Mouse (Mus musculus) neural tube, embryonic 13.5 days (tissue): ENCODE data around the gene Tas2r143. TPM values are rescaled to one million over a fixed set of nuclear protein-coding genes. Genes with fewer than 3 reads are reported as not detected.

Experiments
- ATAC-seq: fragments of 200-750 bp; cut with Nextera tagmentation; 2 replicates; pipeline ENCODE4 v1.8.0; 2017; ENCODE audit warnings: low read depth, mild to moderate bottlenecking, moderate TSS enrichment, moderate library complexity
- H3K27ac ChIP-seq: fragments of 300-500 bp; sonication (generic); replicated peaks from 2 replicates; pipeline ENCODE4 v1.5.1; 2015; ENCODE audit warnings: moderate library complexity, mild to moderate bottlenecking, inconsistent platforms
- H3K27me3 ChIP-seq: fragments of 300-500 bp; sonication (generic); 2 replicates; pipeline ENCODE4 v1.6.1; 2015; ENCODE audit warnings: mild to moderate bottlenecking, inconsistent platforms
- H3K36me3 ChIP-seq: fragments of 300-500 bp; sonication (generic); 2 replicates; pipeline ENCODE4 v1.6.1; 2015; ENCODE audit warnings: mild to moderate bottlenecking, inconsistent platforms
- H3K4me1 ChIP-seq: fragments of 300-500 bp; sonication (generic); replicated peaks from 2 replicates; pipeline ENCODE4 v1.6.1; 2015; ENCODE audit warnings: inconsistent platforms
- H3K4me2 ChIP-seq: fragments of 300-500 bp; sonication (generic); 2 replicates; pipeline ENCODE4 v1.6.1; 2015; ENCODE audit warnings: inconsistent platforms, mild to moderate bottlenecking, moderate library complexity
- H3K4me3 ChIP-seq: fragments of 300-500 bp; sonication (generic); 2 replicates; pipeline ENCODE4 v1.5.1; 2015; ENCODE audit warnings: mild to moderate bottlenecking, inconsistent platforms
- H3K9ac ChIP-seq: fragments of 300-500 bp; sonication (generic); 2 replicates; pipeline ENCODE4 v1.6.1; 2015; ENCODE audit warnings: moderate library complexity, mild to moderate bottlenecking, inconsistent platforms
- H3K9me3 ChIP-seq: fragments of 300-500 bp; sonication (generic); 2 replicates; pipeline ENCODE4 v1.6.1; 2016; ENCODE audit warnings: inconsistent platforms
- WGBS: fragments of 180-500 bp; shearing (Covaris S2); methylation state at CpG from one replicate; pipeline ENCODE4 v1.1.7; 2015; 5-methylcytosine and 5-hydroxymethylcytosine counted together
- polyA plus RNA-seq: library from polyadenylated mRNA; unstranded; fragments of >200 nt; fragmentation: Nextera tagmentation; extraction: Ambion mirVana; gene quantifications from 2 replicates; pipeline ENCODE4 v1.2.1, GENCODE M21; 2015

Gene Tas2r143
- polyA plus RNA-seq: not detected in 2 replicates

- no peak for ATAC-seq
- Histone ChIP-seq H3K27me3 (no peaks in the 10 kb centered on the region), H3K4me1 (no peaks in the 10 kb centered on the region), H3K9me3 (no peaks in the 10 kb centered on the region), H3K36me3 (no peaks in the 10 kb centered on the region), H3K4me2 (no peak within 1 kb of the TSS), H3K9ac (no peak within 1 kb of the TSS), H3K27ac (no peak within 1 kb of the TSS), H3K4me3 (no peak within 1 kb of the TSS)
- whole genome bisulfite sequencing: 100% methylated on average over 1 of the region's 1 CpGs
Observed at GRCm38 (mm10) chr6:42399938-42400337, at the start of gene Tas2r143. TSS of gene Tas2r143 (plus strand) at chr6:42400238.

GRCm38 (mm10) chr6:42350968-42351775, 48.9 kb upstream of the Tas2r143 start:
- H3K4me1 ChIP-seq: peaks cover 56% of the 10 kb centered on the region
- H3K9me3 ChIP-seq: no peaks in the 10 kb centered on the region
- WGBS: 42% methylated on average over 13 of the region's 13 CpGs
- H3K27me3 ChIP-seq: no peaks in the 10 kb centered on the region
- no peak overlapping the region for H3K27ac ChIP-seq
- ATAC-seq: no peak; the same call in 1 of the 2 replicates
- H3K9ac ChIP-seq: peak overlapping the region; percentile 92
- peak overlapping the region; percentile 88 for H3K4me2 ChIP-seq
- peaks cover 26% of the 10 kb centered on the region for H3K36me3 ChIP-seq
- peak overlapping the region; percentile 85 for H3K4me3 ChIP-seq

DNA sequence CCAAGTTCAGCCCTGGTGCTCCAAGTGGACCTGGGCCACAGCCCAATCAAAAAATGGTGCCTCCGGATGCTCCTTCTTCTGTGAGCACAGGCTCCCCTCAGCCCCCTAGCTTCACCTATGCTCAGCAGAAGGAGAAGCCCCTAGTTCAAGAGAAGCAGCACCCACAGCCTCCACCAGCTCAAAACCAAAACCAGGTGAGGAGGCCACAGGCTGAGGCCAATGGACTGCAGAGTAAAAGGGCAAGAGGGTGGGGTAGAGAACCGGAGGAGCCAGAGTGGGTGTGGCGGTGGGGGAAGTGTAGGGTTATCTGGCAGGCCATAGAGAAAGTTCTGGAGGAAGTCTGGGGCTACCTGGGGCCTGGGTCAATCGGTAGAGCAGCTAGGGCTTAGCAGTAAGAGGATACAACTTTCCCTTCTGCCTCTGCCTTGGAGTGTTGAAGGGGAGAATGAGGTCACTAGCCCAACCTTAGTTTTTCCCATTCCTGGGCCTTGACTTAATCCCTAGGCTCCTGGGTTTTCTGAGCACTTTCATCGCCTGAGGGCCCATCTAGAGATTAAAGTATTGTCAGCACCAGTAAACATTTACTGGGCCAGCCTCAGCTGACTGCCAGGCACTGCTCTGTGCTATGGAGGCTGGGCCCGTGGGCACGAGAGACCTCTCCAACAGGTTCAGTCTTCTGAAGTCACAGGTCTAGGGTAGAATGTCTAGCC, 48.1 kb upstream of the Tas2r143 start:
- no peak for ATAC-seq
- H3K27me3 ChIP-seq: no peaks in the 10 kb centered on the region
- H3K36me3 ChIP-seq: peaks cover 33% of the 10 kb centered on the region
- no peaks in the 10 kb centered on the region for H3K9me3 ChIP-seq
- H3K4me1 ChIP-seq: peaks cover 56% of the 10 kb centered on the region
- peak overlapping the region; percentile 88 for H3K4me2 ChIP-seq
- no peak overlapping the region for H3K27ac ChIP-seq
- H3K9ac ChIP-seq: 0 out of 2 replicates have a peak overlapping the region, but pooled peaks have one; percentile 92
- 92% methylated on average over 7 of the region's 7 CpGs for WGBS
- H3K4me3 ChIP-seq: peak overlapping the region; percentile 85

DNA sequence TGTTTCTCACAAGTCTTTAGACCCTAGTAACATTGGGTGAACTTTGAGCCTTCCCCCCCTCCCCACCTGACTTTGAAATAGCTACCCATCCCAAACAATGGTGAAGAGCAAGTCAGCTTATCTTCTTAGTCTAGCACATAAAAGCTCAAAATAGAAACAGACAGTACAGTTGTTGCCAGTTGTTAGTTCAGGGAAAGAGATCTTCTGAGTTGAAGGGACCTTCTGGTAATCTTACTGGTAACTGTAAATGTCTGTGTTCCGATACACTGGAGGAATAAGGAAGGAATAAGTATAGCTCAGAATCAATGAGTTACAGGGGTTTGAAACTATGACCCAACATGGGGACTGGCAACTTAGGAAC, 47.6 kb upstream of the Tas2r143 start:
- no peaks in the 10 kb centered on the region for H3K27me3 ChIP-seq
- peaks cover 39% of the 10 kb centered on the region for H3K36me3 ChIP-seq
- WGBS: 94% methylated on average over 1 of the region's 1 CpGs
- no peak overlapping the region for H3K4me3 ChIP-seq
- no peak for ATAC-seq
- no peak overlapping the region for H3K27ac ChIP-seq
- no peaks in the 10 kb centered on the region for H3K9me3 ChIP-seq
- no peak overlapping the region for H3K9ac ChIP-seq
- H3K4me2 ChIP-seq: peak overlapping the region; percentile 88; the same call in 1 of the 2 replicates
- peaks cover 56% of the 10 kb centered on the region for H3K4me1 ChIP-seq

- Histone ChIP-seq H3K27me3 (no peaks in the 10 kb centered on the region), H3K4me2 (0 out of 2 replicates have a peak overlapping the region, but pooled peaks have one; percentile 4), H3K4me1 (peaks cover 56% of the 10 kb centered on the region), H3K9me3 (no peaks in the 10 kb centered on the region), H3K9ac (no peak overlapping the region), H3K36me3 (peaks cover 46% of the 10 kb centered on the region), H3K27ac (no peak overlapping the region), H3K4me3 (no peak overlapping the region)
- 83% methylated on average over 8 of the region's 8 CpGs for WGBS
- ATAC-seq: no peak
Observed at GRCm38 (mm10) chr6:42353180-42353579, 46.9 kb upstream of the Tas2r143 start.

DNA sequence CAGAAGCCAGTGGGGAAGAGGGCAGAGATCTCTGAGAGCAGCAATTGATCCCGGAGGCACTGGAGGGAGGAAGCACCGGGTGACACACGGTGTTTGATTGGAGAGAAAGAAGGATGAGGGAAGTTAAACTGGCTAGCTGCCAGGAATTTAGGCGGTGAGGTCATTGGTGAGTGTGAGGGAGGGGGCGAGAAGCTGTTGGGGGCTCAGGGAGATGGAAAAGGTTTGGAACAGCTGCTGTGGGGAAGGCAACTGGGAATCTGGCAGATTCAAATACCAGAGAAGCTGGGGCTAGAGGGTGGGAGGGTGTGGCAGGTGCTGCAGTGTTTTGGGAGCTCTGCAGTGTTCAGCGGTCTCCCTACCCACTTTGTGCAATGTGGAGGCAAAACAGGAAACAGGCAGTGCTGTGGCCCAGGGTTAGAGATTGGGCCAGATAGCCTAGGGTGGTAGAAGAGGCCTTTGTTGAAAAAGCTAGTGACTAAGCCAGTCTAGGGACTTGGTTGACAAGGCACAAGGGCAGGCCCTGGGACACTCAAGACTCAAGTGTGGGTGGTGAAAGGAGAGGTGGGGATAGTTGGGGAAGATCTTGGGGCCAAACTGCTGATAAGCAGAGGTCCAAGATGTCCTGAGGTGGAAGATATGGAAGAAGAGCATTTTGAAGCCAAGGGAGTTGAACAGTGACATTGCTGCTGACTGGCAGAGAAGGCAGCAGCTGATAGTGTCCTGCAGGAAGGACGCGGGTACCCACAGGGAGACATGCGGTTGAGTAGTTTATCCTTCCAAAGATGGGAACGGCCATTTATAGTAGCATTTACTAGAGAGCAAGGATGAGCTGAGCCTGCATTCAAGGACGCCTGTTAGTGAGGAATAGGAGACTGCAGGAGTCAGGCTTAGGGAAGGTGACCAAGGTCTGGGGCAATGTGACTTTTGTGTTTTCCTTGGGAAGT, 45.7 kb upstream of the Tas2r143 start:
- Histone ChIP-seq H3K36me3 (peaks cover 57% of the 10 kb centered on the region), H3K27ac (no peak overlapping the region), H3K4me1 (peaks cover 47% of the 10 kb centered on the region), H3K9ac (no peak overlapping the region), H3K27me3 (no peaks in the 10 kb centered on the region), H3K4me2 (peak overlapping the region; percentile 4; the same call in 1 of the 2 replicates), H3K9me3 (no peaks in the 10 kb centered on the region), H3K4me3 (no peak overlapping the region)
- WGBS: 59% methylated on average over 11 of the region's 11 CpGs
- no peak for ATAC-seq

GRCm38 (mm10) chr6:42355366-42355765, 44.7 kb upstream of the Tas2r143 start:
- Histone ChIP-seq H3K27me3 (no peaks in the 10 kb centered on the region), H3K4me1 (peaks cover 46% of the 10 kb centered on the region), H3K4me2 (no peak overlapping the region), H3K9me3 (no peaks in the 10 kb centered on the region), H3K36me3 (peaks cover 68% of the 10 kb centered on the region), H3K27ac (no peak overlapping the region), H3K9ac (no peak overlapping the region), H3K4me3 (no peak overlapping the region)
- ATAC-seq: no peak
- 95% methylated on average over 6 of the region's 6 CpGs for WGBS

DNA sequence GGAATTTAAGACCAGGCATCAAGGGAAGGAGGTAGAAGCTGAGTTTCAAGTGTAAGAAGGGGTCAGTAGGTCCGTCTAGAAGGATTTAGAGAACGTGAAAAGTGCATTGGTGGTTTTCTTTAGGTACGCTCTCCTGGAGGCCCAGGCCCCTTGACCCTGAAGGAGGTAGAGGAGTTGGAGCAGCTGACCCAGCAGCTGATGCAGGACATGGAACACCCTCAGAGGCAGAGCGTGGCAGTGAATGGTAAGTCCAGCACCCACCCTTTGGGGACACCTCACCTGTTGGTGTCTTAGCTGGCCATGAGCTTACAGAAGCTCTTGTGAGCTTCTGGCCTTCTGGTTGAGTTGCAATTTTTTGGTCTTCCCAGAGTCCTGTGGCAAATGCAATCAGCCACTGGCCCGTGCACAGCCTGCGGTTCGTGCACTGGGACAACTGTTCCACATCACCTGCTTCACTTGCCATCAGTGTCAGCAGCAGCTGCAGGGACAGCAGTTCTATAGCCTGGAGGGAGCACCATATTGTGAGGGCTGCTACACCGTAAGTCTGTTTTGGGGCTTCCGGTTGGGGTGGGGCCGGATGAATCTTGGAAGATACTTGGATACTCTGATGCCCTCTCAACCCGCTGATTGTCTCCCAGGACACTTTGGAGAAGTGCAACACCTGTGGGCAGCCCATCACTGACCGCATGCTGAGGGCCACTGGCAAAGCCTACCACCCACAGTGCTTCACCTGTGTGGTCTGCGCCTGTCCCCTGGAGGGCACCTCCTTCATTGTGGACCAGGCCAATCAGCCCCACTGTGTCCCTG, 44.0 kb upstream of the Tas2r143 start:
- peaks cover 40% of the 10 kb centered on the region for H3K4me1 ChIP-seq
- H3K27me3 ChIP-seq: no peaks in the 10 kb centered on the region
- no peak overlapping the region for H3K9ac ChIP-seq
- WGBS: 93% methylated on average over 13 of the region's 13 CpGs
- H3K27ac ChIP-seq: no peak overlapping the region
- no peak overlapping the region for H3K4me2 ChIP-seq
- H3K4me3 ChIP-seq: no peak overlapping the region
- ATAC-seq: no peak
- H3K9me3 ChIP-seq: no peaks in the 10 kb centered on the region
- H3K36me3 ChIP-seq: peaks cover 71% of the 10 kb centered on the region

DNA sequence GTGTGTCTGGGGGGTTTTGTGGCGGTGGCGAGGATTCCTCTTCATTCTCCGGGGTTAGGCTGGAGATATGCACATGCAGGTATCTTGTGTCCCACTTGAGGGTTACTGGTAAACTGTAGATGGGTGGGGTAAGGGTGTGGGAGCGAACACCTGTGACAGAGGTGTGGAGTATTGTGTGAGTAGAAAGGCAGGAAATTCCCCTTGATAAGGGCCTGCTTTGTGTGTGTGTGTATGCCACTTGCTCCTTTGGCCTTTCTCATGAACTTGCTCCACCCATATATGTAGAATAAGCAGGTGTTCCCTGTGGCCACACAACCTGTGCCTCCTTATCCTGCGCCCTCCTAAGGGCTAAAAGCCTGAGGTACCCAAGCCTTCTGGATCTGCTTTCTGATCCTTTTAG, 43.1 kb upstream of the Tas2r143 start:
- Histone ChIP-seq H3K9me3 (no peaks in the 10 kb centered on the region), H3K27ac (no peak overlapping the region), H3K4me1 (peaks cover 31% of the 10 kb centered on the region), H3K4me2 (no peak overlapping the region), H3K36me3 (peaks cover 70% of the 10 kb centered on the region), H3K4me3 (no peak overlapping the region), H3K27me3 (no peaks in the 10 kb centered on the region), H3K9ac (no peak overlapping the region)
- no peak for ATAC-seq
- WGBS: 95% methylated on average over 5 of the region's 5 CpGs

DNA sequence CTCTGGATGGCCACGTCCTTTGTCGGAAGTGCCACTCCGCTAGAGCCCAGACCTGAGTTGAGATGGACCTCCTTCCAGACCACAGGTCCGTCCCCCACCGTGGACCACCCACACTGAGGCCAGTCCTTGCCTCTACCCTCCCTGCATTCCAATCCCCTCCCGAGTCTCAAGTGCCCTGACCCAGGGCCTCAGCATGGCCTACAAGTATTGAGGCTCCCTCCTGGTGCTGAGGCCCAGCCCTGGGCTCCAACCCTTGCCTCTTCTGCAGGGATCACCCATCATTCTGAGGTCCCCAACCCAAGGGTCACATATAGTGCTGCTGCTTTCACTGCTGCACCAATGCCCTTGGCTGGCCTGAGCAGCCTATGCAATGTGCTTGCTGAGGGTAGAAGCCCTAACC, 42.1 kb upstream of the Tas2r143 start:
- ATAC-seq: no peak
- Histone ChIP-seq H3K4me2 (no peak overlapping the region), H3K36me3 (peaks cover 66% of the 10 kb centered on the region)

GRCm38 (mm10) chr6:42358901-42359300, 41.1 kb upstream of the Tas2r143 start:
- no peak for ATAC-seq

More for the DNA sequence above, 42.1 kb upstream of the Tas2r143 start:
- no peak overlapping the region for H3K4me3 ChIP-seq
- no peaks in the 10 kb centered on the region for H3K27me3 ChIP-seq
- no peak overlapping the region for H3K27ac ChIP-seq
- no peak overlapping the region; the same call in 1 of the 2 replicates for H3K9ac ChIP-seq
- no peaks in the 10 kb centered on the region for H3K9me3 ChIP-seq
- peaks cover 21% of the 10 kb centered on the region for H3K4me1 ChIP-seq
- WGBS: 48% methylated on average over 6 of the region's 6 CpGs

More at GRCm38 (mm10) chr6:42358901-42359300, 41.1 kb upstream of the Tas2r143 start:
- no peaks in the 10 kb centered on the region for H3K9me3 ChIP-seq
- no peaks in the 10 kb centered on the region for H3K27me3 ChIP-seq
- H3K36me3 ChIP-seq: peaks cover 66% of the 10 kb centered on the region
- no peak overlapping the region for H3K4me2 ChIP-seq
- no peak overlapping the region for H3K4me3 ChIP-seq
- H3K4me1 ChIP-seq: peaks cover 11% of the 10 kb centered on the region
- 94% methylated on average over 12 of the region's 12 CpGs for WGBS
- no peak overlapping the region for H3K9ac ChIP-seq
- H3K27ac ChIP-seq: no peak overlapping the region
